Mouse (Mus musculus): ENCODE data around the gene Fam110c.
"Not testable (repeated sequence)": the region's sequence is repeated elsewhere in the genome, so short reads cannot be mapped to it uniquely, and the experiment has no call there.

Fam110c gene

DNA sequence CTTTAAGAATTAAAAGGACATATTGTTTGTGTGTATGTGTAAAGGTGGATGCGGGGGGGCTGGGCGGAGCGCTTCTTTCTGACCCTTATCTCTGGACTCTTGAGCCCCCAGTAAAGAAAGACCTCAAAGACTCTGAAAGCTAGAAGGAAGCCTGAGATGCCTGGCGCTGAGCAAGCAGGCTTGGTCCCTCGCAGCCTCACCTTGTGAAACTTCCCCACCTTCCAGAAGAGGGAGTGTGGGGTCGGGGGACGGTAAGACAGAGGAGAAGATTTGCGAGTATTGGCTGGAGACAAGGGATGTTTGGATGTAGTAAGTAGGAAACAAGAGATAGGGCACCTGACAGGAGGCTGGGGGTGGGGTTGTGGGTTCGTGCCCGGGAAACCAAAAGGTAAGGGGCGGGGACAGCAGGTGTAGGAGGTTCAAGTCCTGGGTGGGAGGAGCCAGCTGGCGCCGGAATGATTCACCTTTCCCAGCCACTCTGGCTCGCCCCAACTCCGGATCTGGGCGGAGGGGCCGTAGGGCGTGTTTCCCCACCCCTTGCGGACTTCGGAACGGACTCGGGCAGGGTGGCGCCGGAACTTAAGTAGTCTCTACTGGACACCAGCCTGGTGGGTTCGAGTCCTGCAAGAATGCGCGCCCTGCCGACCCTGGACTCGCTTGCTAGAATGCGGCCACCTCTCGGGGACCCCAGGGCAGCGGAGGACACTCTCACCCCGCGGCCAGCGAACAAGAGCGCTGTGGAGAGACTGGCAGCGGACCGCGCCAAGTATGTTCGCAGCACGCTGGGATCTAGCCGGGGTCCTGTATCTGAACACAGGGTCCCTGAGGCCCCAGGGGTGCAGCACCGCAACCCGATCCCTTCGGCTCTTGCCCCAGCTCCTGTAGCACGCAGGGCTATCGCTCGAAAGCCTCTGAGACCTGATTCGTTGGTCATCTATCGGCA lies at the start of gene Fam110c:
Fam110c (plus strand) TSS at position 450 of the 943 bp plus-strand sequence.
- DNase-seq (ENCODE audit: low spot score in 2 of 2) = no peak

DNA sequence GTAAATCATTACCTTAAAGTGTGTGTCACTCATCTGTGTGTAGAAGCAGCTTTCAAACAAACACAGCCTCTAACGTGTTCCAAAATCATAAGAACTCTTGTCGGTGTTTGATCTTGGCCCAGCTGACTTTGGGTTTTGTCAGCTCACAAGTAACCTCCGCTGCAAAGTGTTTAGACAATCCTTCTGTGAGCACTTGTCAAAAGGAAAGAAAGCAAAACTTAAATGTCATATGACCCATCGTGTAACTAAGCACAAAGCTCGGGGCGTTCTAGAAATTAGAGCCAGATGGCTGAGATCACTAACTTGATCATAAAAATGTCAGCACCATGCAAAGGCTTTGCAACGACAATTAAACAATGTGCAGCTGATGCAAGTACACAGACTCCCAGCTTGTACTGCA lies 47.2 kb upstream of the Fam110c start:
- DNase-seq (ENCODE audit: low spot score in 2 of 2) = no peak

DNA sequence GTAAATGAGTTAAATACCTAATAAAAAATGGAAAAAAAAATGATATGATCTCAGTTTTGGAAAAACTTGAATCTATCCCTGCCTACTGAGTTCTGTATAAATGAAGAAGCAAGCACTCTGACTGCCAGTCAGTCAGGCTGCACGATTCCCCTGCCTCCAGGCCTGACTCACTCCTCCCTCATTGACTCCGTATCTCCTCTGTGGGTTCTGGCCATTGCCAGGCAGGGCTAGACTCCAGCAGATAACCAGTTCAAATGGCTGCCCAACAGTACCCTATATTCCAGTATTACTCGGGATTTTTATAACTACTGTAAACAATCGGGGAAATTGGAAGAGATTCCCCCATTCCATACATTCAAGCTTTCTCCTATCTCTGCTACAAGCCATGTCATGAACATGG lies 21.6 kb upstream of the Fam110c start:
- no peak for DNase-seq (ENCODE audit: low spot score in 2 of 2)

DNA sequence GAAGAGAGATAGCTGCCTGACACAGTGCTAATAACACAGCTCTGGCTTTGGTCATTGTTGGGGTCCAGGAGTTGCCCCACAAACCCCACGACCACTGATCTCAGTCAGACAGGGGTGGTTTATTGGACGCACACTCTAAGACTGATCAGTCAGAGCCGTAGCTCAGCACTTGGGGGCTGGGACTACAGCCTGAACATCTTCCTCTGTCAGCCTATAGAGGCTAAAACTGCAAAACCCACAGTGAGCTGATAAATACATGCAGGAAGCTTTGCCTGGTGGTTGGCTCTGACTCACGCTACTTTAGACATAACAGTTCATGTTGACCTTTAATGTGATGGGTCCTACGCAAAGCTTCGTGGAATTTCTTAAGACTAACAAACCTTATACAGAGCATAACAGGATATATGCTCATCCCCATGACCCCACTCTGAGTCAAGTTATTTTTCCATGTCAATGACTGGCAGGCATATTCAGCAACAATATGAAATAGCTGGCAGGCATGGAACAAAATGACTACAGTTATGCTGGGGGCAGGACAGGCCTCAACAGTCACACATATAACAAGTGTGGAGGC lies 17.3 kb upstream of the Fam110c start:
- DNase-seq (ENCODE audit: low spot score in 2 of 2) = no peak

DNA sequence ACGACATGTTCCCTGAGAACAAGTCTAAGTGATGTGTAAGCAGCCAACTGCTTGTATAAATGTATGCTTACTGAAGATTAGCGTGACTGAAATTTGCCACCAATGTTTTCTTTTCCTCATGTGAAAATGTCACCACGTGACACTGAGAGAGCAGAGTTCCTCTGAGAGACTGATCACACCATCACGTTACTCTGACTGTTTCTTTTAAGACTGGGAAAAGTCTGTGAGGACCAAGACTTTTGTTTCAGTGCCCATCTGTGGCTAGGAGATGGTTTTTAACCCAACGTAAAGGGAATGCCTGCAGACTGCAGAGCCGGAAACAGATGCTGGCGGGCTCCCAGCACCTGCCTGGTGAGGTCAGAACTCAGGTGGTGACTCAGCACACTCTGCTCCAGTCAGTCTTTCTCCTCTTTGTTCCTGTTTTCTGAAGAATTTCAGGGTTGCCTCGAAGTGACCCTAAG lies 14.2 kb upstream of the Fam110c start:
- DNase-seq (ENCODE audit: low spot score in 2 of 2) = no peak

DNA sequence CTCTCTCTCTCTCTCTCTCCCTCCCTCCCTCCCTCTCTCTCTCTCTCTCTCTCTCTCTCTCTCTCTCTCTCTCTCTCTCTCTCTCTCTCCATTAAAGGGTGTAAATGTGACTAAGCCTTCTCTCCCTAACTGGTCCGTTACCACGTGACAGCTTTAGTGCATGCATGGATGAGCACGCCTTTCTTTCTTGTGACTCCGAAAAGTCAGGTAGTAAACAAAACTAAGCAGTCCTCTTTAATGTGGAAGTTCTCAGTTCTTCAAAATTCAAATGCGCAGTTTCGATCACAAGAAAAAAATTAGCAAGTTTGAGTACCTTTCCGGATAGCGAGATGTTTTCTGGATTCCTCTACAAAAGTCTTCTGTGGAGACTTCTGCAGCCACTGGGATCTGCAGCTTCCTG lies 13.4 kb upstream of the Fam110c start:
- DNase-seq (ENCODE audit: low spot score in 2 of 2) = no peak

DNA sequence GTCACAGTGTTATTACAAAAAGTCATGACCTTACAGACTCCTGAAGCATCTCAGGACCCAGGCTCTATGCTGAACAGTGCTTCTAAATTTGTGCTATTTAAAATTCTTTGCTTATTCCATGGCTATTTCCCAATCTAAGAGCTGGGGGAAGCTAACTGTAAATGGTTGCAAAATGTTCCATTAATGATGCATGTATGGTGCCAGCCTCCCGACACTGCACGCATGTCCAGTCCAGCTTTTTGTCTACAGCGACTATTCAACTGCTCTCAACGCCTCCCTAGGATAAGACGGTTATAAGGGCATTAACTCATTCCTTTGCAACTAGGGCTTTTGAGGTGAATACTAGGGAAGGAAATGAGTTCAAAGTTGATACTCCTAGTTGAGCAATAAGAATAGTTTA lies 2.4 kb upstream of the Fam110c start:
- DNase-seq (ENCODE audit: low spot score in 2 of 2) = no peak

DNA sequence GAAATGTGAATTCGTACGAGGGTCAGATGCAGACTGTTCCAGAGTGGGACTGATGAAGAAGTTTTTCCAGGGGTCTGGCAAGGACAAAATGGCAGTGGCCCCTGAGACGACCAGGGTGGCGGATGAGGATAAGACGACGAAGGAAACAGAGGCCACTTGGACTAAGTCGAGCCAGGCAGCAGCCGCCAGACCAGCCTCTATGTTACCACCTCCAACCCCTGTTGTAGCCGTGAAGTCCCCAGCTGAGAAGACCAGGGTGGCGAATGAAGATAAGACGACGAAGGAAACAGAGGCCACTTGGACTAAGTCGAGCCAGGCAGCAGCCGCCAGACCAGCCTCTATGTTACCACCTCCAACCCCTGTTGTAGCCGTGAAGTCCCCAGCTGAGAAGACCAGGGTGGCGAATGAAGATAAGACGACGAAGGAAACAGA lies 710 bp downstream of the Fam110c start:
- not testable (repeated sequence) for DNase-seq (ENCODE audit: low spot score in 2 of 2)

DNA sequence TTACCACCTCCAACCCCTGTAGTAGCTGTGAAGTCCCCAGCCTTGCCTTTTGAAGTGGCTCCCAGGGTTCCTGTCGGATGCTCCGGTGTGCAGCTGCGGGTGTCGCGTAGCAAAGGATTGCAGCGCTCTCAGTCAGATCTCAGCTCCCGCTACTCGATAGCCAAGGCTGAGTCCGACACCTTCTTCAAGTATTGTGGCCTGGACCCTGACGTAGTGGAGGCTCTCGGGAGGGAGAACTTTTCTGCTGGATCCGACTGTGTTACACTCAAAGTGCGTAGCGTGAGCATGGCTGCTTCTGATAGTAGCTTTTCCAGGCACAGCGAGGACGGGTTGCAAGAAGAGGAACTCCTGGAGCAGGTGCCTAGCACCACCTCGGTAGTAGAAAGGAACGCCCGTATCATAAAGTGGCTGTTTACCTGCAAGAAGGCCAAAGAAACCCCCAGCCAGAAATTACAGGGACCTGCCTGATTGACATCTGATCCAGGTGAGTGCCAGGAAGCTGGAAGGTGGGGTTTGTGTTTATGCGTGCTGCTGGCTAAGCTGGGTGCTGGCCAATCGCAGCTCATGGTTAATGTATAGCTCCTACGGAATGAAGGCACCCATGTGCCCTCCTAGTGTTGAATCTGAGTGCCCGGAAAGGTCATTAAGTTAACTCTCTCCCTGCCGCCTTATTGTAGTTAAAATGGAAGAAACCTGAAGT lies 1.3 kb downstream of the Fam110c start:
- no peak for DNase-seq (ENCODE audit: low spot score in 2 of 2)

DNA sequence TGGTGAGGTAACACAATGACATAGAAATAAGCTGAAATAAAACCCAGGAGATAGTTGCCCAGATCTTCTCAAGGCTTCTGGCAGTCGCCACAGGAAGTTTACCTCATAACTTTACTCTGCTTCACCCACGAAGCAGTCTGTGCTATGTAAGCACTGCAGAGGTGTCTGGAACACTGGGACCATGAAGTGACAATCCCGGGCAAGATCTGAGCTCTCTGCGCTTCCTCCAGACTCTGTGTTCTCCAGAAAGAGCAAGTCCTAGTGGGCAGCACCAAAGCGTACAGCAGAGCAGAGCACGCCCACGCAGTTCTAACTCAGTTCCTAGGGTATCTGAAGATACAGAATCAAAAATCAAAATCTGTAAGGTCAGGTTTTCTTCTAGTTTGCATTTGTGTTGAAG lies 3.4 kb downstream of the Fam110c start:
- no peak for DNase-seq (ENCODE audit: low spot score in 2 of 2)

DNA sequence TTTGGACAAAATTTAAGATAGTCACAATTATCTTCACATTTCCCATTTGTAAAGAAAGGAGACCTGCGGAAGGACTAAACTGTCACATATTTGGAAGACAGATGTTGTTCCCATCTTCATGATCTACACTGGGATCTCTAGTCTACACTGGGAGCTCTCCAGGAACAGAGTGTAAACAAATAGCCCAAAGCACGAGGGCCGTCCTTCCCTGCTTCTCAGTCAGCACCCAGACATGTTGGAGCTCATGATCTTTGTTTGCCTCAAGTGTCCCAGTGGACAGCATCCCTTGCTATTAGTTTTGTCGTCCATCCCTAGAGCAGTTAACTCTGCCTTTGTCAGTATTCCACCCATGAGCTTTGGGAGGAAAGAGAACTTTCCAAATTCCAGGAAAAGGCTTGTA lies 4.4 kb downstream of the Fam110c start:
- DNase-seq (ENCODE audit: low spot score in 2 of 2) = no peak

DNA sequence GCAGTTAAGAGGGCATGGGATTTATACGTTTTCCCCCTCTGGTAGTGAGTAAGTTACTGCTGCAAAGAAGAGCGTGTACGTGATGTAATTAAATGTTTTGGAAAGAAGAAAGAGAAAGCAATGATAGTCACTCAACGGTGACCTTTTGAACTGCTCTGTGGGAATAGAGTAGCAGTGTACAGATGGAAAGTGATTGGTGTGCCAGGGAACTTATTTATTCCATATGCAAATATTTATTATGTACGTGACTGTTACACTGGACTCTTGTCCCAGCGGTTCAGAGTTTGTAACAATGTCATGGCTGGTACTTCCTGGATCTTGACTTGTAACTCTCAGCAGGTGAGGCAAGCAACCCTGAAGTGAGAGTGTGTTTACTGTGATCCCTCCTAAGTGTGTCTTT lies 6.7 kb downstream of the Fam110c start:
- no peak for DNase-seq (ENCODE audit: low spot score in 2 of 2)

DNA sequence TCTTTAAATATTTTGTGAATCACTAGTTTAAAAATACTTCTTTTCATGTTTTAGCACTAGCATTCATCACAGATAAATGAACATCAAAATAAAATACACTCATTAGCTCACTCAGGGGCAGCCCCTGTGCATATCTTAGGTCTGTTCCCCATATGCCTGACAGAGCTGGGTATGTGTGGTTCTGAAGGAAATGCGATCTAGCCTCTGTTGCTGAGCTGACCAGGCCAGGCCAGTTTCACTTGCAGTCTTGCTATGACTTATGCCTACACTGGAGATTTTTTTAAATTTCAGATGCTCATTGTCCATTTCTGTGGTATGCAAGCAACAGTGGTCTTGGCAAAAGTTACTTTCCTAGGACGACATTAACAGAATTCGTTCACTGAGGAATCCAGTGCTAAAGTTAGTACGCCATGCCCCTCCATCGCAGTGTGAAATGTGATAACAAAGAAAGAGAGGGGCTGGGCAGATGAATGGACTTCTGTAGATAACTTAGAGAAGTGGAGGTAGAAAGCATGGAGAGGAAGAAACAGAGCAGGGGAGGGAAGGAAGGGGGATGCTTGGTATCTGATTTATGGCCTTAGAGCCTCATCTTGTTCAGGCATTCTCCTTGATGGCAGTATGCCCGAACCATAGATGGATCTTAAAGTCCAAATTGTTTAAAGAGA lies 7.4 kb downstream of the Fam110c start:
- no peak for DNase-seq (ENCODE audit: low spot score in 2 of 2)

DNA sequence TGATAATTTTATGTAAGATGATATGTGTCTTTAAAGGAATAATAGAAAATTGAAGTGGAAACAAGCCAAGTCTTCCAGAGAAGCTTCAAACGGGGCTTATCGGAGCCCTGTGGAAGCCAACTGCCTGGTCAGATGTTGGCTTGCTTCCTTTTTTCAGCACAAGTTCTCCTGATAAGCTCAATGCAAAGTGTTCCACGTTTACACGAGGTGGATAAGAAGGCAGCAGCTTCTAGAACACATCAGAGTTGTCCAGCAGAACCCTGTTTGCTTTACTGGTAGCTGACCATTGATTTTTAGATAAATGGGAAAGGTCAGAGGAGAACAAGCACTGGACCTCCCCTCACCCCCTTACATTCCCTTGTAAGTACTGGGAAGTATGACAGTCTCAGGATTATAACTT lies 9.3 kb downstream of the Fam110c start:
- no peak for DNase-seq (ENCODE audit: low spot score in 2 of 2)

DNA sequence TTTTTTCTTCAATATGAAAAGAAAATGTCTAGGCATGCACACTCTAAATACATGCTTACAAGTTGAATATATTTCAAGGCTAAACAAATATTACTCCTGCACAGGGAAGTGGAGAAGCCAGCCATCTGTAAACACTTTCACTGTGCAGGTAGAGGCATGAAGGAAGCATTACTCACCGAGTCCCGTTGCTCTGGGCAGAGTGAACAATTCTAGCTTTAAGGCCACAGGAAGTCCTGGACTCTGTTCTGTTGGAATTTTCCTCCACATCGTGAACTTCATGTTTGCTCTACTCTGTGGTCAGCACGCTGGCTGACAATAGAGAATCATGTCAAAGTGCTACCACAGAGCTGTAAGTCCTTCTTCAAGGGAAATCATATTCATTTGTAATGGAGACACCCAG lies 9.7 kb downstream of the Fam110c start:
- DNase-seq (ENCODE audit: low spot score in 2 of 2) = no peak

DNA sequence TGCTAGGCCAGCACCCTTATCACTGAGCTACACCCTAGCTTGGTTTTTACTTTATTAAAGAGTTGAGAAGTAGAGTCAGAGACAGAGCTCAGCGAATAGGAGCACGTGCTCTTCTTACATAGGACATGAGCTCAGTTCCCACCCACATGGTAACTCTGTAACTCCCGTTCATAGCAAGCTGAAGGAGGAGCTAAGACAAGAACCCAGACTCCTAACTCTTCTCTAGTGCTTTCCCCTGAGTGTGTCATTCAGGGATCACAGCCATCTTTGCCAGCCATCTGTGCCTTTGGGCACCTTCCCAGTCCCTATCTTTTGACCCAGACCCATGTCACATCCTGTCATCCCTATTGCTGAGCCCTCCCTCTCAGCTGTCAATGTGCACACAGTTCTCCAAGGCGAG lies 13.4 kb downstream of the Fam110c start:
- DNase-seq (ENCODE audit: low spot score in 2 of 2) = no peak

DNA sequence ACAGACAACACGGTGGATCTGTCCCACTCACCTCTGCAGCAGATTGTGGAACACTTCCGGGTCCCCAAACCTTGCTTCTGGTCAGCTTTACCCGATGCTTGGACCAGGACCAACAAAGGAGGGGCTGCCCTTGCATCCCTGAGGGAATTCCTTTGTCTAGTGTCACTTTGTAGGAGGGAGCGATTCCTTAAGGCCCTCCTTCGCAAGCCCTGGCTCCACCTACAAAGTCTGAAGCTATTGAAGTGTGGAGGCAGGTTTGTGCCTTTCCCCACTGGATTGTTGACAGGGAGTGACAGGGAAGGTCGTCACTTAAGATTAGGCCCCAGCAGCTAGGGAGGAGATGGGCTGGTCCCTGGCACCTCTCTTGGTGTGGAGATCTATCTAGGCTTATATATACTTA lies 16.7 kb downstream of the Fam110c start:
- no peak for DNase-seq (ENCODE audit: low spot score in 2 of 2)

DNA sequence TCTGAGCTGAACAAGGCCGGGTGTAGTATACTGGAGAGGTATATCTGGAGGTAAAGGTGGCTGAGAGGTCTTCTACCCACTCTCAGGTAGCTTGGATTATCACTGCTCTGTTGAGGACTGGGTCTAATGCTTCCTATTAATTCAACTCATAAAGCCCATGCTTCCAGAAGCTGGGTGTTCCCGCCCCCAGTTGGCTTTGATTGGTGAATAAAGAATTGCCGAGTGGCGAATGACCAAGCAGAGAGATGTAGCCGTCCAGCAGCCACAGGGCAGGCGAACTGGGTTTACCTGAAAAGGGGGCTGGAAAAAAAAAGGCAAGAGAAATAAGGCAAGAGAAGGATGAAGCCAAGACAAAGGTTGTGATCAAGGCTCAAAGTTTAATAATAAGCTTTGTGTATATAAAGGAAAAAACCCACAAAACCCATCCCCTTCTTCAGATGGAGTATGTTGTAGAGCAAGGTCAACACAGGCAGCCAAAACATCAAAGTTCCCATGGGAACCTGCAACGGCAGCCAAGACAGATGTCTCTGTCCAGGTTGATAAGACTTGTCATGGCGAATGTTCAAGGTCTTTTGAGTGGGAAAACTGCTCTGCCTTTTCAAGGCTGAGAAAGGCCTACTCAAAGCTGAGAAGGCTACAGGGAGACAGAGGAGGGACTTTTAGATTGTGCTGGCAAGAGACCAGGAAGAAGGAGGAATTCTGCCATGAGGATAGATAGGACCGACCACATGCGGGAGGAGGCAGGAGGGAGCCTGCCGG lies 17.4 kb downstream of the Fam110c start:
- peak in 1 of 2 experiments; percentile 15 for DNase-seq (ENCODE audit: low spot score in 2 of 2)

DNA sequence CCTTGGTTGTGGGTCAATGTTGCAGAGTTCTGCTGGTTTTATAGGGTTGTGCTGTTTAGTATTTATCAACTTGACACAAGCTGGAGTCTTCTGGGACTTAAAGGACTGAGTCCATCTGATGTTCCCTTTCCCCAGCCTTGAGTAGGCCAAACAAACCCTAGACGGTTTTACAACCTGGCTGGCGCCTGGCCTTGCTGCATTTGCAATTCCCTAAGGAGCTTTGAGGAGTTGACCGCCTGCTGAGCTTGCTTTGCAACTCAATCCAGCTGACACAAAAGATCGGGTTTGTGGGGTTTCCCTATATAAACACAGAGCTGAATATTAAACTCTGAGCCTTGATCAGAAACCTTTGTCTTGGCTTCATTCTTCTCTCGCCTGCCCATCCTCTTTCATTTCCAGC lies 18.8 kb downstream of the Fam110c start:
- no peak for DNase-seq (ENCODE audit: low spot score in 2 of 2)

DNA sequence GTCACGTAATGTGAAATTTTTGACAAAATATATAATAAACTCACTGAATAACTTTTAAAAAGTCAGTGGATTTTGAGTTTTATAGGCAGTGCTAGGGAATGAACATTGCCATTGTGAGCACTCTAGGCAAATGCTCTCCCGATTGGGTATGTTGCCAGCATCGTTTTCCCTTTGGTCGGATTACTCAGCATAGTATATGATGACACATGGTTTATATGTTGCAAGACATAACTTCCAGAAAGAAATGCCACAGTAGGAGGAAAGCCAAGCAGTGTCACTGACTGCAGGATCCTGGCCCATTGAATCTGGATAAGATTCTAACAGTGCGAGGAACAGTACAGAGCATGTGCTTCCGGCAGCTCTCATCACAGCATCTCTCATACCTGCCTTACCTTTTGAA lies 23.5 kb downstream of the Fam110c start:
- DNase-seq (ENCODE audit: low spot score in 2 of 2) = no peak

DNA sequence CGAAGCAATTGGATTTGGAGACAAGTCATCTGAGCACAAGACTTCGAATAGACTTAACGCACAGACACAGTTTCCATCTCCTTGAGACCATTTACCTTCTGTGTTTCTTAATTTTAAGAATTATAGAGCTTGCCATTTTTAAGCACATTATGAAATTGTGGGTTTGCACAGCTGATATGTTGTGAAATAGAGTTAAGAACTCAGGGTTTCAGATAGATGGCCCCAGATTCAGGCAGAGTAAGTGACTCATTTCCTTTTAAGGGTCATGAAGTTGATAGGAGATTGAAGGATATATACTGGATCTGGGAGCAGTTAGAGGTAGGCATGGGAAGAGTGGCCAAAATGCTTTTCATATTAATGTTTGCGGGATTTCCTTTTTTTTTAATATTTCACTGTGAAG lies 27.5 kb downstream of the Fam110c start:
- no peak for DNase-seq (ENCODE audit: low spot score in 2 of 2)

Data from heart, adult 9 months (tissue).